Mouse (Mus musculus) MEL (cell line): ENCODE data around the gene Cldn11. TPM values are rescaled to one million over a fixed set of nuclear protein-coding genes. Genes with fewer than 3 reads are reported as not detected.
A peak's percentile ranks its signal among the peaks of the same experiment; 100 is the strongest.

ENCODE experiments used
- DNase-seq: peaks from one replicate; pipeline ENCODE4 v3.0.0; 2011; ENCODE audit warnings: low read depth, low spot score
- H3K27ac ChIP-seq: 2 replicates; pipeline ENCODE4 v1.5.1; 2012; ENCODE audit warnings: low read depth, mild to moderate bottlenecking, control low read depth, low read length, moderate library complexity; ENCODE audit not compliant: control insufficient read depth
- H3K27me3 ChIP-seq, 2 experiments: fragments of 150-350 bp in 1 of 2; sonication (generic) in 1 of 2; 2 replicates each; pipeline ENCODE4 v1.6.1; 2012; ENCODE audit warnings: low read length in 2 of 2, mild to moderate bottlenecking in 2 of 2, improper control_type of control experiment in 1 of 2, moderate library complexity in 1 of 2; ENCODE audit not compliant: insufficient read depth in 2 of 2, control insufficient read depth in 1 of 2
- H3K36me3 ChIP-seq, 2 experiments: 2 replicates each; pipeline ENCODE4 v1.6.1; 2012 to 2014; ENCODE audit warnings: low read length in 2 of 2, improper control_type of control experiment in 1 of 2, inconsistent platforms in 1 of 2, mild to moderate bottlenecking in 1 of 2; ENCODE audit not compliant: insufficient read depth in 2 of 2, control insufficient read depth in 1 of 2
- H3K4me1 ChIP-seq, 2 experiments: fragments of 150-350 bp in 1 of 2; sonication (generic) in 1 of 2; 2 replicates each; pipeline ENCODE4 v1.6.1; 2012; ENCODE audit warnings: low read length in 2 of 2, improper control_type of control experiment in 1 of 2, mild to moderate bottlenecking in 1 of 2; ENCODE audit not compliant: insufficient read depth in 2 of 2, control insufficient read depth in 1 of 2
- H3K4me3 ChIP-seq, 2 experiments: fragments of 150-350 bp in 1 of 2; sonication (generic) in 1 of 2; 2 replicates each; pipeline ENCODE4 v1.5.1; 2012; ENCODE audit warnings: low read depth in 2 of 2, low read length in 2 of 2, mild to moderate bottlenecking in 2 of 2, moderate library complexity in 2 of 2, control low read depth in 1 of 2, improper control_type of control experiment in 1 of 2; ENCODE audit not compliant: control insufficient read depth in 1 of 2, insufficient read depth in 1 of 2
- H3K79me2 ChIP-seq: 2 replicates; pipeline ENCODE4 v1.6.1; 2012; ENCODE audit warnings: mild to moderate bottlenecking, low read length, moderate library complexity; ENCODE audit not compliant: control insufficient read depth, poor library complexity, insufficient read depth
- H3K9ac ChIP-seq: 2 replicates; pipeline ENCODE4 v1.6.1; 2012; ENCODE audit warnings: low read depth, mild to moderate bottlenecking, control low read depth, low read length, moderate library complexity; ENCODE audit not compliant: control insufficient read depth, poor library complexity, severe bottlenecking
- H3K9me3 ChIP-seq: fragments of 150-350 bp; sonication (generic); replicated peaks from 2 replicates; pipeline ENCODE4 v1.6.1; 2012; ENCODE audit warnings: mild to moderate bottlenecking, low read length, improper control_type of control experiment, moderate library complexity; ENCODE audit not compliant: insufficient read depth
- CTCF ChIP-seq, 3 experiments: IDR thresholded peaks in 2 of 3; conservative IDR thresholded peaks in 1 of 3; 2 replicates each; pipeline ENCODE4 v1.5.1; 2011 to 2012; ENCODE audit warnings: low read length in 3 of 3, low read depth in 2 of 3, mild to moderate bottlenecking in 2 of 3, improper control_type of control experiment in 1 of 3, inconsistent platforms in 1 of 3, mixed read lengths in 1 of 3, moderate library complexity in 1 of 3; ENCODE audit not compliant: control insufficient read depth in 1 of 3, insufficient read depth in 1 of 3, poor library complexity in 1 of 3, severe bottlenecking in 1 of 3
- E2F4 ChIP-seq: IDR thresholded peaks from 2 replicates; pipeline ENCODE4 v1.6.1; 2011; ENCODE audit warnings: low read depth, low read length, improper control_type of control experiment, borderline replicate concordance
- GABPA ChIP-seq: IDR thresholded peaks from 2 replicates; pipeline ENCODE4 v1.6.1; 2012; ENCODE audit warnings: low read depth, mild to moderate bottlenecking, inconsistent platforms, low read length, improper control_type of control experiment, moderate library complexity
- KAT2A ChIP-seq: conservative IDR thresholded peaks from 2 replicates; pipeline ENCODE4 v1.6.1; 2012; ENCODE audit warnings: low read depth, low read length, improper control_type of control experiment, inconsistent platforms
- MAFK ChIP-seq: IDR thresholded peaks from 2 replicates; pipeline ENCODE4 v1.6.1; 2011; ENCODE audit warnings: low read depth, mild to moderate bottlenecking, low read length, improper control_type of control experiment, borderline replicate concordance
- MAZ ChIP-seq: IDR thresholded peaks from 2 replicates; pipeline ENCODE4 v1.6.1; 2012; ENCODE audit warnings: low read depth, mild to moderate bottlenecking, inconsistent platforms, low read length, improper control_type of control experiment
- MYB ChIP-seq: IDR thresholded peaks from 2 replicates; pipeline ENCODE4 v1.6.1; 2011; ENCODE audit warnings: mild to moderate bottlenecking, low read depth, low read length, improper control_type of control experiment
- MYC ChIP-seq: IDR thresholded peaks from 2 replicates; pipeline ENCODE4 v1.6.1; 2011; ENCODE audit warnings: low read depth, mild to moderate bottlenecking, low read length, improper control_type of control experiment, moderate library complexity
- NRF1 ChIP-seq: IDR thresholded peaks from 2 replicates; pipeline ENCODE4 v1.6.1; 2014; ENCODE audit warnings: low read depth, mild to moderate bottlenecking, inconsistent platforms, low read length, improper control_type of control experiment, moderate library complexity; ENCODE audit not compliant: poor library complexity, insufficient read depth, severe bottlenecking
- POLR2A ChIP-seq, 2 experiments: IDR thresholded peaks; 2 replicates each; pipeline ENCODE4 v1.6.1; 2011 to 2012; ENCODE audit warnings: low read length in 2 of 2, mild to moderate bottlenecking in 2 of 2, control low read depth in 1 of 2, improper control_type of control experiment in 1 of 2, low read depth in 1 of 2, moderate library complexity in 1 of 2; ENCODE audit not compliant: control insufficient read depth in 1 of 2, insufficient read depth in 1 of 2, poor library complexity in 1 of 2
- POLR2AphosphoS5 ChIP-seq: IDR thresholded peaks from 2 replicates; pipeline ENCODE4 v1.6.1; 2012; ENCODE audit warnings: low read depth, borderline replicate concordance, mild to moderate bottlenecking, inconsistent platforms, low read length, moderate library complexity, mixed read lengths
- RAD21 ChIP-seq: IDR thresholded peaks from 2 replicates; pipeline ENCODE4 v1.6.1; 2011; ENCODE audit warnings: mild to moderate bottlenecking, low read depth, low read length, improper control_type of control experiment
- SIN3A ChIP-seq: IDR thresholded peaks from 2 replicates; pipeline ENCODE4 v1.6.1; 2012; ENCODE audit warnings: low read length, improper control_type of control experiment, inconsistent platforms
- TBP ChIP-seq: IDR thresholded peaks from 2 replicates; pipeline ENCODE4 v1.8.0; 2011; ENCODE audit warnings: low read depth, low read length, improper control_type of control experiment
- TCF12 ChIP-seq: IDR thresholded peaks from 2 replicates; pipeline ENCODE4 v1.6.1; 2014; ENCODE audit warnings: low read depth, mild to moderate bottlenecking, inconsistent platforms, low read length, improper control_type of control experiment, moderate library complexity
- USF1 ChIP-seq: IDR thresholded peaks from 2 replicates; pipeline ENCODE4 v1.6.1; 2014; ENCODE audit warnings: low read depth, mild to moderate bottlenecking, inconsistent platforms, low read length, improper control_type of control experiment, moderate library complexity
- ZC3H11A ChIP-seq: IDR thresholded peaks from 2 replicates; pipeline ENCODE4 v1.6.1; 2012; ENCODE audit warnings: low read depth, mild to moderate bottlenecking, inconsistent platforms, low read length, improper control_type of control experiment
- ZKSCAN1 ChIP-seq: IDR thresholded peaks from 2 replicates; pipeline ENCODE4 v1.6.1; 2012; ENCODE audit warnings: low read depth, mild to moderate bottlenecking, inconsistent platforms, low read length, improper control_type of control experiment, moderate library complexity
- polyA plus RNA-seq, 2 experiments: library from polyadenylated mRNA; stranded (reverse) in 1 of 2; unstranded in 1 of 2; fragments of >175 nt in 1 of 2; fragments of >200 nt in 1 of 2; gene quantifications; 2 replicates each; pipeline versions ENCODE4 v1.2.1 to v1.2.4; 2012; ENCODE audit warnings: low replicate concordance in 2 of 2, low read depth in 1 of 2; ENCODE audit not compliant: insufficient read length in 2 of 2, insufficient read depth in 1 of 2, missing spikeins in 1 of 2
- total RNA-seq: library from RNA; depleted of rRNA; stranded (reverse); fragments of 300-350 nt; gene quantifications from 2 replicates; pipeline ENCODE4 v1.2.3, GENCODE M21; 2012

Gene Cldn11
- total and polyA plus RNA-seq, 3 experiments = not detected

GRCm38 (mm10) chr3:31156126-31156525 is 6.4 kb downstream of the Cldn11 start:
- Histone ChIP-seq H3K27me3 (peaks cover 0 to 3% of the 10 kb centered on the region in 2 experiments; a peak in 2 of 4 replicates), H3K4me3 (no peak overlapping the region), H3K9ac (no peak overlapping the region), H3K9me3 (no peaks in the 10 kb centered on the region), H3K79me2 (no peaks in the 10 kb centered on the region), H3K4me1 (0 out of 4 replicates have a peak, but pooled peaks cover 0 to 2% of the 10 kb centered on the region in 2 experiments), H3K27ac (no peak overlapping the region), H3K36me3 (no peaks in the 10 kb centered on the region)
- TF ChIP-seq GABPA = no peak
- no peak for TF ChIP-seq E2F4
- TF ChIP-seq MYC = no peak
- TF ChIP-seq TCF12 = no peak
- TF ChIP-seq CTCF (IDR thresholded peaks at IDR 0.05 in 2 of 3, conservative IDR thresholded peaks at IDR 0.05 in 1 of 3; ENCODE audit: control insufficient read depth in 1 of 3, insufficient read depth in 1 of 3, low read depth in 2 of 3, low read length in 3 of 3, poor library complexity in 1 of 3, severe bottlenecking in 1 of 3) = no peak
- no peak for TF ChIP-seq RAD21
- no peak for TF ChIP-seq MAZ
- TF ChIP-seq POLR2A (IDR thresholded peaks at IDR 0.05; ENCODE audit: control insufficient read depth in 1 of 2, insufficient read depth in 1 of 2, low read depth in 1 of 2, low read length in 2 of 2, poor library complexity in 1 of 2) = no peak
- no peak for TF ChIP-seq KAT2A
- TF ChIP-seq ZKSCAN1 = no peak
- TF ChIP-seq POLR2AphosphoS5 = no peak
- TF ChIP-seq ZC3H11A = no peak
- no peak for TF ChIP-seq NRF1
- no peak for TF ChIP-seq MAFK
- no peak for TF ChIP-seq TBP
- no peak for TF ChIP-seq MYB
- TF ChIP-seq USF1 = no peak
- TF ChIP-seq SIN3A = no peak
- DNase-seq = no peak

- TF ChIP-seq USF1 (no peak), ZKSCAN1 (no peak), CTCF (IDR thresholded peaks at IDR 0.05 in 2 of 3, conservative IDR thresholded peaks at IDR 0.05 in 1 of 3; ENCODE audit: control insufficient read depth in 1 of 3, insufficient read depth in 1 of 3, low read depth in 2 of 3, low read length in 3 of 3, poor library complexity in 1 of 3, severe bottlenecking in 1 of 3) (no peak)
- Histone ChIP-seq H3K9ac (no peak overlapping the region), H3K4me3 (no peak overlapping the region), H3K27me3 (peaks cover 0 to 3% of the 10 kb centered on the region in 2 experiments; a peak in 1 of 4 replicates), H3K9me3 (no peaks in the 10 kb centered on the region), H3K79me2 (no peaks in the 10 kb centered on the region), H3K27ac (no peak overlapping the region), H3K4me1 (0 out of 4 replicates have a peak, but pooled peaks cover 0 to 2% of the 10 kb centered on the region in 2 experiments), H3K36me3 (no peaks in the 10 kb centered on the region)
- DNase-seq = peak; percentile 51
These were observed 8.1 kb downstream of the Cldn11 start for GRCm38 (mm10) chr3:31157776-31158175.
